Mouse (Mus musculus) E14TG2a.4 (cell line): ENCODE measurements at regions not wholly inside any gene's neighbourhood (a gene's known extent, or its start where the extent isn't known, plus 50 kb on each side); places are given as distances from the start of the nearest gene placed in this dataset.

Experiments used
- CTCF ChIP-seq: conservative IDR thresholded peaks from 2 replicates; pipeline ENCODE4 v1.5.1; 2014; ENCODE audit warnings: low read length
- NANOG ChIP-seq: IDR thresholded peaks from 2 replicates; pipeline ENCODE4 v1.6.1; 2014; ENCODE audit warnings: borderline replicate concordance, low read length, mixed read lengths
- POU5F1 ChIP-seq: IDR thresholded peaks from 2 replicates; pipeline ENCODE4 v1.6.1; 2014; ENCODE audit warnings: low read length, borderline replicate concordance

- TF ChIP-seq CTCF, result no peak
- no peak for TF ChIP-seq POU5F1
- TF ChIP-seq NANOG, result no peak
Observed at GRCm38 (mm10) chr2:98379211-98379610, 282.8 kb upstream of the Gm10801 start.
